Mouse (Mus musculus) 416B (cell line): Measurements from ENCODE around the gene Sult3a1.
"Not testable (repeated sequence)": the region's sequence is repeated elsewhere in the genome, so short reads cannot be mapped to it uniquely, and the experiment has no call there.

Experiments
- DNase-seq: peaks from one replicate; pipeline ENCODE4 v3.0.0; 2011; ENCODE audit warnings: low read depth

Gene Sult3a1

GRCm38 (mm10) chr10:33857421-33857820 lies at the start of gene Sult3a1:
Gene Sult3a1 (plus strand): TSS chr10:33857721.
- DNase-seq: no peak

GRCm38 (mm10) chr10:33811807-33812206 lies 45.7 kb upstream of the Sult3a1 start:
- no peak for DNase-seq

GRCm38 (mm10) chr10:33814266-33814665 lies 43.3 kb upstream of the Sult3a1 start:
- DNase-seq: no peak

GRCm38 (mm10) chr10:33816923-33817322 lies 40.6 kb upstream of the Sult3a1 start:
- DNase-seq: no peak

- DNase-seq: no peak
These were observed 36.6 kb upstream of the Sult3a1 start for GRCm38 (mm10) chr10:33820892-33821291.

- no peak for DNase-seq
These were observed 8.5 kb downstream of the Sult3a1 start for GRCm38 (mm10) chr10:33865994-33866393.

GRCm38 (mm10) chr10:33870441-33870840 lies 12.9 kb downstream of the Sult3a1 start:
- DNase-seq: no peak

- no peak for DNase-seq
These were observed 15.3 kb downstream of the Sult3a1 start for GRCm38 (mm10) chr10:33872672-33873398.

- DNase-seq: not testable (repeated sequence)
These were observed 24.9 kb downstream of the Sult3a1 start for GRCm38 (mm10) chr10:33882411-33882810.

GRCm38 (mm10) chr10:33901520-33901919 lies 44.0 kb downstream of the Sult3a1 start:
- not testable (repeated sequence) for DNase-seq

- no peak for DNase-seq
These were observed 47.3 kb downstream of the Sult3a1 start, which contains the start of gene Rsph4a for GRCm38 (mm10) chr10:33904530-33905481. Gene Rsph4a (plus strand): TSS chr10:33905111.

GRCm38 (mm10) chr10:33905489-33905888 lies 48.0 kb downstream of the Sult3a1 start:
- DNase-seq: no peak
